Mouse (Mus musculus) embryonic facial prominence, embryonic 10.5 days (tissue): ENCODE results near the gene Jtb. TPM values are rescaled to one million over a fixed set of nuclear protein-coding genes. Genes with fewer than 3 reads are reported as not detected.

Experiments
- DNase-seq: peaks from one replicate; pipeline ENCODE4 v3.0.0-alpha.2; 2017; ENCODE audit warnings: low spot score
- H3K27ac ChIP-seq: fragments of 300-500 bp; sonication (generic); replicated peaks from 2 replicates; pipeline ENCODE4 v1.5.1; 2016; ENCODE audit warnings: mild to moderate bottlenecking
- H3K27me3 ChIP-seq: fragments of 300-500 bp; sonication (generic); replicated peaks from 2 replicates; pipeline ENCODE4 v1.6.1; 2016; ENCODE audit warnings: low read depth, mild to moderate bottlenecking; ENCODE audit not compliant: poor library complexity, severe bottlenecking
- H3K36me3 ChIP-seq: fragments of 300-500 bp; sonication (generic); replicated peaks from 2 replicates; pipeline ENCODE4 v1.6.1; 2016; ENCODE audit warnings: mild to moderate bottlenecking, moderate library complexity
- H3K4me1 ChIP-seq: fragments of 300-500 bp; sonication (generic); 2 replicates; pipeline ENCODE4 v1.6.1; 2016
- H3K4me3 ChIP-seq: fragments of 300-500 bp; sonication (generic); 2 replicates; pipeline ENCODE4 v1.5.1; 2016; ENCODE audit warnings: mild to moderate bottlenecking, moderate library complexity
- H3K9me3 ChIP-seq: fragments of 300-500 bp; sonication (generic); 2 replicates; pipeline ENCODE4 v1.6.1; 2016; ENCODE audit warnings: mild to moderate bottlenecking
- WGBS: fragments of 180-500 bp; shearing (Covaris S2); methylation state at CpG from one replicate; pipeline ENCODE4 v1.1.7; 2016; 5-methylcytosine and 5-hydroxymethylcytosine counted together
- polyA plus RNA-seq: library from polyadenylated mRNA; unstranded; fragments of >200 nt; fragmentation: Nextera tagmentation; extraction: Ambion mirVana; gene quantifications from 2 replicates; pipeline ENCODE4 v1.2.1, GENCODE M21; 2016

The Jtb gene
- polyA plus RNA-seq, 1 experiment from 2014 or later: 81.4 TPM

GRCm38 (mm10) chr3:90254419-90255193, 23.2 kb downstream of the Jtb start:
- Histone ChIP-seq H3K27me3 (no peaks in the 10 kb centered on the region), H3K4me3 (peak overlapping the region; percentile 95), H3K9me3 (no peaks in the 10 kb centered on the region), H3K4me1 (peaks cover 23% of the 10 kb centered on the region), H3K36me3 (peaks cover 59% of the 10 kb centered on the region), H3K27ac (peak overlapping the region; percentile 90)
- DNase-seq: no peak
- under 1% methylated on average over 41 of the region's 41 CpGs for WGBS

GRCm38 (mm10) chr3:90255194-90255565, 23.8 kb downstream of the Jtb start:
- Histone ChIP-seq H3K27ac (peak overlapping the region; percentile 90), H3K9me3 (no peaks in the 10 kb centered on the region), H3K4me3 (peak overlapping the region; percentile 95), H3K36me3 (peaks cover 59% of the 10 kb centered on the region), H3K4me1 (peaks cover 23% of the 10 kb centered on the region), H3K27me3 (no peaks in the 10 kb centered on the region)
- DNase-seq: no peak
- 24% methylated on average over 2 of the region's 2 CpGs for WGBS

GRCm38 (mm10) chr3:90255784-90256353, 24.5 kb downstream of the Jtb start:
- Histone ChIP-seq H3K27me3 (no peaks in the 10 kb centered on the region), H3K36me3 (peaks cover 59% of the 10 kb centered on the region), H3K4me1 (peaks cover 23% of the 10 kb centered on the region), H3K9me3 (no peaks in the 10 kb centered on the region), H3K4me3 (peak overlapping the region; percentile 95; the same call in 1 of the 2 replicates), H3K27ac (no peak overlapping the region)
- WGBS: 94% methylated on average over 14 of the region's 14 CpGs
- DNase-seq: no peak

GRCm38 (mm10) chr3:90256731-90257530, 25.5 kb downstream of the Jtb start:
- DNase-seq: no peak
- H3K36me3 ChIP-seq: peaks cover 59% of the 10 kb centered on the region

GRCm38 (mm10) chr3:90258521-90258920, 27.1 kb downstream of the Jtb start:
- WGBS: 87% methylated on average over 4 of the region's 4 CpGs
- DNase-seq: no peak
- Histone ChIP-seq H3K27me3 (no peaks in the 10 kb centered on the region), H3K36me3 (peaks cover 75% of the 10 kb centered on the region), H3K4me1 (peaks cover 22% of the 10 kb centered on the region), H3K4me3 (no peak overlapping the region), H3K27ac (no peak overlapping the region), H3K9me3 (no peaks in the 10 kb centered on the region)

More at GRCm38 (mm10) chr3:90256731-90257530, 25.5 kb downstream of the Jtb start:
- Histone ChIP-seq H3K9me3 (no peaks in the 10 kb centered on the region), H3K27ac (no peak overlapping the region), H3K4me1 (peaks cover 23% of the 10 kb centered on the region), H3K4me3 (no peak overlapping the region), H3K27me3 (no peaks in the 10 kb centered on the region)
- WGBS: 93% methylated on average over 19 of the region's 19 CpGs

- no peak overlapping the region for H3K4me3 ChIP-seq
- H3K27me3 ChIP-seq: no peaks in the 10 kb centered on the region
- 84% methylated on average over 5 of the region's 5 CpGs for WGBS
- H3K36me3 ChIP-seq: peaks cover 71% of the 10 kb centered on the region
- no peaks in the 10 kb centered on the region for H3K9me3 ChIP-seq
- H3K27ac ChIP-seq: no peak overlapping the region
- peaks cover 24% of the 10 kb centered on the region for H3K4me1 ChIP-seq
- DNase-seq: no peak
These were observed 31.8 kb downstream of the Jtb start for GRCm38 (mm10) chr3:90263121-90263771.

GRCm38 (mm10) chr3:90264687-90265033, 33.3 kb downstream of the Jtb start:
- WGBS: 35% methylated on average over 10 of the region's 10 CpGs
- no peak for DNase-seq
- peaks cover 67% of the 10 kb centered on the region for H3K36me3 ChIP-seq

GRCm38 (mm10) chr3:90265034-90265931, 33.9 kb downstream of the Jtb start, which contains the start of gene Dennd4b:
Gene Dennd4b (plus strand): TSS chr3:90265185.
- H3K27ac ChIP-seq: peak within 1 kb of the TSS; percentile 97
- WGBS: under 1% methylated on average over 87 of the region's 87 CpGs
- H3K4me1 ChIP-seq: peaks cover 24% of the 10 kb centered on the region
- peak within 1 kb of the TSS; percentile 82 for H3K4me3 ChIP-seq
- H3K36me3 ChIP-seq: peaks cover 62% of the 10 kb centered on the region
- no peaks in the 10 kb centered on the region for H3K27me3 ChIP-seq
- DNase-seq: peak; percentile 93
- no peaks in the 10 kb centered on the region for H3K9me3 ChIP-seq

More at GRCm38 (mm10) chr3:90264687-90265033, 33.3 kb downstream of the Jtb start:
- Histone ChIP-seq H3K4me3 (peak overlapping the region; percentile 82), H3K27ac (peak overlapping the region; percentile 97), H3K9me3 (no peaks in the 10 kb centered on the region), H3K4me1 (peaks cover 24% of the 10 kb centered on the region), H3K27me3 (no peaks in the 10 kb centered on the region)

GRCm38 (mm10) chr3:90265932-90266741, 34.7 kb downstream of the Jtb start:
- Histone ChIP-seq H3K27ac (peak overlapping the region; percentile 97), H3K36me3 (peaks cover 62% of the 10 kb centered on the region), H3K4me3 (peak overlapping the region; percentile 82), H3K27me3 (no peaks in the 10 kb centered on the region), H3K4me1 (peaks cover 24% of the 10 kb centered on the region), H3K9me3 (no peaks in the 10 kb centered on the region)
- no peak for DNase-seq
- 26% methylated on average over 16 of the region's 16 CpGs for WGBS

GRCm38 (mm10) chr3:90266901-90267775, 35.7 kb downstream of the Jtb start:
- no peaks in the 10 kb centered on the region for H3K27me3 ChIP-seq
- peaks cover 31% of the 10 kb centered on the region for H3K4me1 ChIP-seq
- peaks cover 62% of the 10 kb centered on the region for H3K36me3 ChIP-seq
- peak overlapping the region; percentile 82; the same call in 1 of the 2 replicates for H3K4me3 ChIP-seq
- H3K9me3 ChIP-seq: no peaks in the 10 kb centered on the region
- WGBS: 92% methylated on average over 20 of the region's 20 CpGs
- DNase-seq: no peak
- no peak overlapping the region for H3K27ac ChIP-seq
